Mouse (Mus musculus) erythroblast, embryonic 14.5 days (primary cell): ENCODE results near the gene Sgo2a. TPM values are rescaled to one million over a fixed set of nuclear protein-coding genes. Genes with fewer than 3 reads are reported as not detected.
A peak's percentile ranks its signal among the peaks of the same experiment; 100 is the strongest.

Source experiments
- H3K27me3 ChIP-seq: 2 replicates; pipeline ENCODE4 v1.6.1; 2012; ENCODE audit warnings: inconsistent platforms; ENCODE audit not compliant: control insufficient read depth
- H3K36me3 ChIP-seq: 2 replicates; pipeline ENCODE4 v1.6.1; 2012; ENCODE audit warnings: mild to moderate bottlenecking, inconsistent platforms; ENCODE audit not compliant: control insufficient read depth
- H3K4me1 ChIP-seq: 2 replicates; pipeline ENCODE4 v1.6.1; 2012; ENCODE audit warnings: inconsistent platforms; ENCODE audit not compliant: control insufficient read depth
- H3K4me3 ChIP-seq: replicated peaks from 2 replicates; pipeline ENCODE3; 2012; ENCODE audit warnings: moderate library complexity, mild to moderate bottlenecking, inconsistent platforms
- H3K9me3 ChIP-seq: 2 replicates; pipeline ENCODE4 v1.6.1; 2012; ENCODE audit warnings: low read length, inconsistent platforms, mixed read lengths; ENCODE audit not compliant: control insufficient read depth
- GATA1 ChIP-seq: IDR thresholded peaks from 2 replicates; pipeline ENCODE4 v1.6.1; 2012; ENCODE audit warnings: low read length, inconsistent platforms, mixed read lengths
- TAL1 ChIP-seq: IDR thresholded peaks from 3 replicates; pipeline ENCODE4 v1.6.1; 2012; ENCODE audit warnings: low read length, inconsistent platforms, mixed read lengths
- polyA plus RNA-seq: library from polyadenylated mRNA; stranded (reverse); fragments of >175 nt; gene quantifications from 2 replicates; pipeline ENCODE4 v1.2.3, GENCODE M21; 2012

Sgo2a gene
- polyA plus RNA-seq: 0.17 and 0.39 TPM in 2 replicates

DNA sequence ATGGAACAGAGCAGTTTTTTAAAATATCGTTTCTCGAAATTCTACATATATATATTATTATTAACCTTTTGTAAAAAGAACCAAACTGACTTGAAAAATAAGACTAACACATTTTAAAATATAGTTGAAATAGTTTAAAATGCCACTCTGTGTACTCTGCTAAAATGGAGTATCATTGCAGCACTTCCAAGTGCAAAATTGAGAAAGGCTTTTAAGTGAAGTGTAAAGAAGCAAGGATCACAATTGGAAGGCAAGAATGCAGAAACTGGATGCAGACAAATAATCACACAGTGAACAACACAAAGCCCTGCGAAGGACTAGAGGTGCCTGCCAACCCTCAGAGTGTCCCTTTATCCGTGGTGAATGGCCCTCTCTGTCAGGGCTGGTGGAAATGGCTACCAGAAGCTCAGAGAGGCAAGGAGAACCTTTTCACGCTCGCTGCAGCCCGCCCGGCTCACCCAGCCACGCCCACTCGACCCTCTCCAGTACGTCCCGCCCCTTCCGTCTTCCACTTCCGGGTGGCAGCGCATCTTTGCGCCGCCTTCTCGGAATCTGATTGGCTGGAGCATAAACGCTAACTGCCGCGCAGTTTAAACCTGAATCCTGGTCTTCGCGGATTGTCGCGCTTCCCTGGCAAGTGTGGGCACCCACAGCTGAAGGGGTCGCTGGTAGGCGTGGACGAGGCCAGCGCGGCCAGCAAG is at the start of gene Sgo2a:
Sgo2a (plus strand) TSS at position 540 of the 701 bp plus-strand sequence.
- TF ChIP-seq TAL1: no peak
- TF ChIP-seq GATA1: no peak
- H3K36me3 ChIP-seq: peaks cover 27% of the 10 kb centered on the region
- H3K9me3 ChIP-seq: no peaks in the 10 kb centered on the region

DNA sequence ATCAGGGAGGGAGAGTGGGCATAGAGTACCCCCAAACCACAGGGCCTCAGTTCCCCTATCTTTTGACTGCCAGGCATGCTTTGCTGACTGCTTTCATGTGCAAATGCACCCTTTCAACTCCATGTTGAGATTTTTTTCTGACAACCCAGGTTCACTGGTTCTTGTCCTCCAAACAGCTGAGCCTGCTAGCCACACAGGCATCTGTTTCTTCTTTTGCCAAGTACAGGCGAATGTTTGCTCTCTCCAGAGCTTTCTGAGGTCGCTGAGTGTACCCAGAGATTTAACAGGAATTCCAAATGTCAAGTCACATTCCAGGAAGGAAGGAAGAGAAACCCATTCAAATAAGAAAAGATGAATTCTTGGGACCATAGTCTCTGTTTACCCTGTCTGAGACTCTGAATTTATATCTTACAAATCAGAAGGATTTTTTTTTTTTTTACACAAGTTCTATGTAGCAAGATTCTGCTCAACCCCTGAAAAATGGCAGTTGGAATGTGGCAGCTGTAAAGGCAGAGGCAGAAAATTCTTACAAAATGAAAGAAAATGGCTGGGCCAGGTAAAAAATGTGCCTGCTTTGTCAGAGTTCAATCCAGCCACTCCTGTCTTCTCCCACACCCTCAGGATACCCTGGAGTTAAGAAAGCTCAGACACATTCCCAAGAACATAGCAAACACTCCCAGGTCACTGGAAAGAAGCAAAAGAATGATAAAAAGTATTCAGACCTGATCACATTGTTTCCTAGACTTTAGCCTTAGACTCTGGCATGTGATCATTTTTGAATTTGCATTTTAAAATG is 48.0 kb upstream of the Sgo2a start:
- no peaks in the 10 kb centered on the region for H3K9me3 ChIP-seq
- H3K36me3 ChIP-seq: peaks cover 2% of the 10 kb centered on the region; the same call in 1 of the 2 replicates
- no peak overlapping the region for H3K4me3 ChIP-seq
- H3K27me3 ChIP-seq: no peaks in the 10 kb centered on the region
- TF ChIP-seq GATA1: no peak
- no peak for TF ChIP-seq TAL1
- no peaks in the 10 kb centered on the region for H3K4me1 ChIP-seq

More for the DNA sequence above, at the start of gene Sgo2a:
- Histone ChIP-seq H3K4me1 (peaks cover 24% of the 10 kb centered on the region), H3K27me3 (no peaks in the 10 kb centered on the region), H3K4me3 (peak within 1 kb of the TSS; percentile 79)

DNA sequence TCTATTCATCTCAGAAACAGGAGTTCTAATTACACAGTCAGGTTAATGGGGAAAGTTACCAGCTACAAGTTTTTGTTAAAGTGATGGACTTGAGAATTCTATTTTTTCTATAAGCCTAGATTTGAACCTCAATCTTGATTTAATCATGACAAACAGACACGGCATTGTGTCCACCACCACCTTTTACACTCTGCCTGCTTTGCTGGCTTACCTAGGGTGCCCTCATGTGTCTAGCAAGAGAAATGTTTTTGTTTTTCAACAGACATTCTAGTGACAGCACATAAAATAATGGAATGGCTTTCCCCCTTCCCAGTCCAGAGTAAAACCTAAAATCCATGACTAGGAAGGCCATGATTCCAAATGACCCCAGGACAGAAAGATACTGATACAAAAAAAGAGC is 46.6 kb upstream of the Sgo2a start:
- no peaks in the 10 kb centered on the region; the same call in 1 of the 2 replicates for H3K36me3 ChIP-seq
- H3K4me1 ChIP-seq: no peaks in the 10 kb centered on the region
- no peaks in the 10 kb centered on the region for H3K27me3 ChIP-seq
- no peak overlapping the region for H3K4me3 ChIP-seq
- H3K9me3 ChIP-seq: no peaks in the 10 kb centered on the region
- TF ChIP-seq TAL1 (no peak), GATA1 (no peak)

DNA sequence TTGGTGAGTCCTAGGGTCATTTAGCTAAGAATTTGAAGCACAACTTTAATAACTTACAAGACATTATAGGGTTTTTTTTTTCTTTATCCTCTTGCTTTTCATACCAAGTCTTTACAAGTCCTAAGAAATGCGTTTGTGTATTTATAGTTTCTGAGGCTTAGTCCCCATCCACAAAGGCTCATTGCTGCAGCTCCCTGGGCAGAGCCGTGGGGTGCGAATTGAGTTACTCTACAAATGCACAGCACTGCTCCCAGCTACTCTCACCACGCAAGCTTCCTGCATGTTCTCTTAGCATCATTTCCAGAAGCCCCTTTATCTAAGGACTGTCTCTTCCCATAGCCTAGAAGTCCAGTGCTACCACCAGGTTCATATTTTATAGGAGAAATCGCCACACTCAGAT is 46.1 kb upstream of the Sgo2a start:
- TF ChIP-seq GATA1 (no peak), TAL1 (no peak)
- peaks cover 2% of the 10 kb centered on the region; the same call in 1 of the 2 replicates for H3K36me3 ChIP-seq
- H3K4me1 ChIP-seq: no peaks in the 10 kb centered on the region
- no peak overlapping the region for H3K4me3 ChIP-seq
- no peaks in the 10 kb centered on the region for H3K9me3 ChIP-seq
- no peaks in the 10 kb centered on the region for H3K27me3 ChIP-seq

DNA sequence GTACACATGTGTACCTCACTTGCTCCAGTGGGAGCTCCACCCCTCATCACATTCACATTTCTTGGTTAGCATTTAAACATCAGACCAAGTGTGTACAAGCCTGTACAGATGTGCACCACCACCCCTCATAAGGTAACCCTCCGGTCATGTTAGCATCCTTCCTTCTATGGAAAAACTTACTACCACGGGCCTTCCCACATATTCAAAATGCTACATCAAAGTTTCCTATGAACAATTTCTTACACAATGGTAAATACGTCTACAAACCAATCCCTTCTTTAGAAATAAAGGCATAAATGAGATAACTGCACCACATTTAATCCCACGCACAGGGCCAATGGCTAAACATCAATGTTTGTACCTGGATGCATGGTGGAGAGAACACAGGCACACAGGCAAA is 43.3 kb upstream of the Sgo2a start:
- TF ChIP-seq GATA1 (no peak), TAL1 (no peak)
- Histone ChIP-seq H3K9me3 (no peaks in the 10 kb centered on the region), H3K4me3 (no peak overlapping the region), H3K27me3 (no peaks in the 10 kb centered on the region), H3K4me1 (no peaks in the 10 kb centered on the region), H3K36me3 (peaks cover 8% of the 10 kb centered on the region)

DNA sequence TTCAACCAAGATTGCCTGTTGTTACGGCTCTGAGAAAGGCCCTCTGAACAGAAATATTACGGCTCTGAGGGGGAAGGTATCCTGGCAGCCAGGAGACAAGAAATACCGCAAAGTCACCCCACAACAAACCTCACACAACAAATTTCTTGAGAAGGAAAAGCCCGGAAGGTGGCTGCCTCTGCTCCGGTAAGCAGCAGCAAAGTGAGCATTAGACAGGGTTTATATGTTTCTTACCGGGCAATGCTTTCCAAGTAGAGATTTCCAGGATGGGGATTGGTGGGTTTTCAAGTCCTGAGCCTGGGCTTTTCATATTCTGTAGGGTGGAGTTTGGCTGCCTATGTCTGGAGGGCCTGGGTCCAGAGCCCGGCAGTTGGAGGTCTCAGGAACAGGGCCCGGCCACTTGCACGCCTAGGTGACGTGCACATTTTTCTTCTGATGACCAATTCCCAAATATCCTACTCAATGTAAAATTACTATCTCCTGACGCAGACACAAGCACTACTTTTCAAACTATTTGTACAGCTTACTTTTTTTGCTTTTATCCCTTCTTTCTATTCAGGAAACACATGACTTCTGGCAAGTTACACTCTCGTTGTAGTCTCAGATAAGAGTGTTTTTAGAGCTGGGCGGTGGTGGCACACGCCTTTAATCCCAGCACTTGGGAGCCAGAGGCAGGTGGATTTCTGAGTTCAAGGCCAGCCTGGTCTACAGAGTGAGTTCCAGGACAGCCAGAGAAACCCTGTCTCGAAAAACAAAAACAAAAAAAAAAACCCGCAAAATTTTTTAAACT is 42.0 kb upstream of the Sgo2a start:
- no peak for TF ChIP-seq GATA1
- no peak for TF ChIP-seq TAL1
- H3K4me3 ChIP-seq: no peak overlapping the region
- peaks cover 8% of the 10 kb centered on the region for H3K36me3 ChIP-seq
- H3K27me3 ChIP-seq: no peaks in the 10 kb centered on the region
- H3K9me3 ChIP-seq: no peaks in the 10 kb centered on the region
- no peaks in the 10 kb centered on the region for H3K4me1 ChIP-seq

DNA sequence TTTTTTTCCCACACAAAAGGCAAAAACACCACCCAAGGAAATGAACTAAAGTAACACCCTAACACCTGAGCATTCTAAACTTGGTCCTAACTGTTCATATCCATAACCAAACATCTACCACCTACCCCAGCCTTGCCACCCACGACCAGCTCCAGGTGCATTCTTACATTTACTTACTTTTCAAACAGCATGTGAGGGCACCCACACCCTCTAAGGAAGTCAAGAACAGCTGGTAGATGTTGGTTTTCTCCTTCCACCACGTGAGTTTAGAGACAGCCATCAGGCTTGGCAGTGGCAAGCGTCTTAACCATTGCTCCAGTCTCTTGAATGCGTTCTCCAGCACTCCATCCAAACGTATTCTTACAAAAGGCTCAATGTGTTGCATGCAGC is 41.4 kb upstream of the Sgo2a start:
- H3K27me3 ChIP-seq: no peaks in the 10 kb centered on the region

DNA sequence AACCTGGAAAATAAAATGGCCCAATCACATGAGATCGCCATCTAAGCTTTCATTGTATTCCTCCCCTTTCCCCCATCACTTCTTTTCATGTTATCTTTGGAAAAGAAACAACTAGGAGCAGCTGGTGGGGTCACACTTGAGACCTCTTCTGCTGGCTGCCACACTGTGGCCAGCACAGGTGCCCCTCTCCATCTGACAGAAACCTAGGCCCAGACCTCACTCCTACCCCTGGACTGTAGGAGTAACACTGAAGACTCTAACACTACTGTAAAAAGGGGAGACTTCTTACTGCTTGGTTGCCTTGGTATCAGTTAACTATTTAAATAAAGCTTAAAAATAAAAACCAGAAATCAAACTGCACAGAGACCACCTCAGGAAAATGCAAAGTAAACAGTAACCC is 40.0 kb upstream of the Sgo2a start:
- no peaks in the 10 kb centered on the region for H3K4me1 ChIP-seq
- no peaks in the 10 kb centered on the region for H3K27me3 ChIP-seq
- peaks cover 13% of the 10 kb centered on the region for H3K36me3 ChIP-seq
- no peaks in the 10 kb centered on the region for H3K9me3 ChIP-seq
- no peak overlapping the region for H3K4me3 ChIP-seq
- no peak for TF ChIP-seq TAL1
- no peak for TF ChIP-seq GATA1

More for the DNA sequence above, 41.4 kb upstream of the Sgo2a start:
- TF ChIP-seq GATA1 (no peak), TAL1 (no peak)
- H3K4me1 ChIP-seq: no peaks in the 10 kb centered on the region
- H3K4me3 ChIP-seq: no peak overlapping the region
- H3K36me3 ChIP-seq: peaks cover 12% of the 10 kb centered on the region
- H3K9me3 ChIP-seq: no peaks in the 10 kb centered on the region
